Mouse (Mus musculus): ENCODE results near the gene Kmt5b.

GRCm38 (mm10) chr19:3819899-3820444, 52.8 kb downstream of the Kmt5b start:
- TF ChIP-seq CTCF (IDR thresholded peaks at IDR 0.05; ENCODE audit: low read depth), result no peak
- TF ChIP-seq EP300 (IDR thresholded peaks at IDR 0.05; ENCODE audit: low read depth), result no peak

Data from liver, postnatal 0 days (tissue).